Mouse (Mus musculus): ENCODE measurements around the gene Reg4.

Gene Reg4

GRCm38 (mm10) chr3:98282422-98282821 is 60.5 kb downstream of the Reg4 start:
- no peak for DNase-seq (ENCODE audit: low read depth)

DNA sequence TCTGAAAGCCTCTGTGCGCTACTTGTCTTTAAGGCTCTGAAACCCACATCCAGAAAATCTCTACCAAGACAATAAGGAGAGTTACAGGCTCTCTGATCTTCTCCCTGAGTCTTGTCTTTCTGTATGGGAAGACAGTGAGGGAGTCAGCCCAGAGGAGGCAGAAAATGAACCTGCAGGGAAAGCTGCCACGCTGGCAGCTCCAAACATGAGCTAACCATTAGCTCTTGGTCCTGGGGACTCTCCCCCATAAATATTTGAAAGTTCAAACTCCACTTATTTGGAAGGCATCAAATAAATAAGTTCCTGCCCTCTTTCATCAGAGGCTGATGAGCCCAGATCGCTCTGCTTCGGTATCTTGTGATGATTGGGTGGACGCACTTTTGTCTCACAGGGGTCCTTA is 61.2 kb downstream of the Reg4 start:
- DNase-seq (ENCODE audit: low read depth): no peak

All from induced T-regulatory cell, adult 2 months (primary cell).